Mouse (Mus musculus): ENCODE data around the gene Capn11. TPM values are rescaled to one million over a fixed set of nuclear protein-coding genes. Genes with fewer than 3 reads are reported as not detected.

Gene Capn11
- polyA plus RNA-seq, 1 experiment from 2014 or later, result not detected

DNA sequence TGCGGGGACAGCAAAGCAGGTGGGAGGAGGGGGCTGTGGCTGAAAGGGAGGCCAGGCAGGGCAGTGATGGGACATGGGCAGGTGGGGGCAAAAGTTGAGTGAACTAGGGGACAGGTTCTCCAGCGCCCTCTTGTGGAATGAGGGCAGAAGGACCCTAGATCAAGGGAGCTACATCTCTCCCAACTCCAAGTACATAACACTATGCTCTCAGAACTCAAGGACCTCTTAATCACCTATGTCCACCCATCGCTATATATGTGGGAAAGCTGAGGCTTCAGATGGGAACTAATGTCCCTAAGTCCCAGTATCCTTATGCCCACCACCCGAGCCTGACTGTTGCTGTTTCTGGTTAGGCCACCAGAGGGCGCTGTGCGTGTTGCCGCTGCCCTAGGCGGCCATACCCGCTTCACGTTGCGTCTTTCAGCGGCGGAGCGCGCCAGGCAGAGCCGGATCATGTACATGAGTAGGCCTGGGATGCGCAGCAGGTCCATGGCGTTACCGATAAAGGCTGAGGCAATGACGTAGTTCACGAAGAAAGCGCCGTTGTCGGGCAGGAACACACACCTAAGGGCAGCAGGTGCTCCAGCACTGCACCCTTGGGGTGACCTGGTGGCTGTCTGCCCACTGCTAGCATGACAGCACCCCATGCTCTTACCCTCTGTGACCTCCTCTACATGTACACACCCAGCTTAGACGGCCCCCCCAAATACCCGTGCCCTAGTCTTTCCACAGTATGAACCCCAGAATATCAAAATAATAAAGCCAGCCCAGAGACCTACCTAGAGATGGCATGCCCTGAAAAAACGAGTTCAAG, 4.2 kb upstream of the Capn11 start:
- peak overlapping the region; percentile 23; the same call in 1 of the 2 replicates for H3K4me2 ChIP-seq (ENCODE audit: low read depth, low read length)
- DNase-seq (peak; percentile 85), ATAC-seq (peak; percentile 67)
- TF ChIP-seq EP300 (IDR thresholded peaks at IDR 0.05; ENCODE audit: low read depth) (no peak), CTCF (IDR thresholded peaks at IDR 0.05; ENCODE audit: low read depth) (peak; percentile 97)
- no peak overlapping the region for H3K9ac ChIP-seq (replicated peaks)
- H3K27me3 ChIP-seq (ENCODE audit: insufficient read depth, low read length), result no peaks in the 10 kb centered on the region
- H3K27ac ChIP-seq (ENCODE audit: low read depth), result no peak overlapping the region
- H3K4me3 ChIP-seq (ENCODE audit: low read depth, low read length), result no peak overlapping the region
- H3K4me1 ChIP-seq (ENCODE audit: insufficient read depth), result no peaks in the 10 kb centered on the region
- WGBS (ENCODE audit: insufficient replicate concordance), result 28% methylated on average over 27 of the region's 27 CpGs
- H3K36me3 ChIP-seq (replicated peaks; ENCODE audit: insufficient read depth, low read length), result 0 out of 2 replicates have a peak, but pooled peaks cover 5% of the 10 kb centered on the region
- no peaks in the 10 kb centered on the region for H3K9me3 ChIP-seq (ENCODE audit: low read length)

DNA sequence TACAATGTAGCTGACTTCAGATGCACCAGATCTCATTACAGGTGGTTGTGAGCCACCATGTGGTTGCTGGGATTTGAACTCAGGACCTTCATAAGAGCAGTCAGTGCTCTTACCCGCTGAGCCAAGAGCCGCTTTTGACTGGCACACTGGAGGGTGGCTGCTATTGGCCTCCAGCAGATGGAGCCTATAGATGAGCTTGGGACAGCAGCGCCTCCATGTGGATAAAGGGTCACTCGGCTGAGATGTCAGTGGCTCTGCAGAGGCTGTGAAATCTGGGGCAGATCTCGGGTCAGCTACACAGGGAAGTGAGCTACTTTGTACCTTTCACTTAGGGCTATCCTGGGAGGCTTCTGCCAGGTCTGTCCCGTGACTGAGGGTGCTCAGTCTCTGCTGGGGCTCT, 3.3 kb downstream of the Capn11 start:
- Histone ChIP-seq H3K4me1 (ENCODE audit: insufficient read depth) (no peaks in the 10 kb centered on the region), H3K36me3 (replicated peaks; ENCODE audit: insufficient read depth, low read length) (no peaks in the 10 kb centered on the region), H3K27ac (ENCODE audit: low read depth) (no peak overlapping the region), H3K9me3 (ENCODE audit: low read length) (no peaks in the 10 kb centered on the region), H3K9ac (replicated peaks) (no peak overlapping the region), H3K4me2 (ENCODE audit: low read depth, low read length) (no peak overlapping the region), H3K27me3 (ENCODE audit: insufficient read depth, low read length) (no peaks in the 10 kb centered on the region), H3K4me3 (ENCODE audit: low read depth, low read length) (no peak overlapping the region)
- DNase-seq, result peak; percentile 52
- WGBS (ENCODE audit: insufficient replicate concordance), result 21% methylated on average over 6 of the region's 6 CpGs
- TF ChIP-seq EP300 (IDR thresholded peaks at IDR 0.05; ENCODE audit: low read depth) (no peak), CTCF (IDR thresholded peaks at IDR 0.05; ENCODE audit: low read depth) (peak; percentile 69)
- peak; percentile 48; the same call in 1 of the 2 replicates for ATAC-seq

DNA sequence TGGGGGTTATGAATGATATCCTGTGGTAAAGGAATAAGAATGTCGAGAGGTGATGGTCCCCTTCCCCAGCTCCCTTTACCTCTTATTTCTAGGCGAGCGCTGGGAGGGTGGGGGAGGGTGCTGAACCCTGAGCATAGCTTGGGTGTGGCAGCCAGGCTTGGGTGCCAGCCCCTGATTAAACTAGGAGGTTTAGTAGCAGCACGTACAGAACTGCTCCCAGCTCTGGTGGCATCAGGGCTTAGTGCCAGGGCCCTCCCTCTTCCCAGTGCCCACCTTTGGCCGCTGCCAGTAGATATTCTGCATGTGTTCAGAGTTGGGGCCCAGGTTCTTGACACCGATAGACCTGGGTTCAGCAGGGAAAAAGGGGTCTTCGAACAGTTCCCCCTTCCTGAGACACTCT, 5.9 kb downstream of the Capn11 start:
- no peaks in the 10 kb centered on the region for H3K4me1 ChIP-seq (ENCODE audit: insufficient read depth)
- ATAC-seq (peak; percentile 82), DNase-seq (no peak)
- WGBS (ENCODE audit: insufficient replicate concordance), result 59% methylated on average over 7 of the region's 7 CpGs
- no peaks in the 10 kb centered on the region for H3K36me3 ChIP-seq (replicated peaks; ENCODE audit: insufficient read depth, low read length)
- no peak overlapping the region for H3K27ac ChIP-seq (ENCODE audit: low read depth)
- TF ChIP-seq CTCF (IDR thresholded peaks at IDR 0.05; ENCODE audit: low read depth), result no peak
- TF ChIP-seq EP300 (IDR thresholded peaks at IDR 0.05; ENCODE audit: low read depth), result no peak
- H3K27me3 ChIP-seq (ENCODE audit: insufficient read depth, low read length), result no peaks in the 10 kb centered on the region
- peak overlapping the region; percentile 2; the same call in 1 of the 2 replicates for H3K4me2 ChIP-seq (ENCODE audit: low read depth, low read length)
- no peak overlapping the region for H3K9ac ChIP-seq (replicated peaks)
- no peak overlapping the region for H3K4me3 ChIP-seq (ENCODE audit: low read depth, low read length)
- H3K9me3 ChIP-seq (ENCODE audit: low read length), result no peaks in the 10 kb centered on the region

DNA sequence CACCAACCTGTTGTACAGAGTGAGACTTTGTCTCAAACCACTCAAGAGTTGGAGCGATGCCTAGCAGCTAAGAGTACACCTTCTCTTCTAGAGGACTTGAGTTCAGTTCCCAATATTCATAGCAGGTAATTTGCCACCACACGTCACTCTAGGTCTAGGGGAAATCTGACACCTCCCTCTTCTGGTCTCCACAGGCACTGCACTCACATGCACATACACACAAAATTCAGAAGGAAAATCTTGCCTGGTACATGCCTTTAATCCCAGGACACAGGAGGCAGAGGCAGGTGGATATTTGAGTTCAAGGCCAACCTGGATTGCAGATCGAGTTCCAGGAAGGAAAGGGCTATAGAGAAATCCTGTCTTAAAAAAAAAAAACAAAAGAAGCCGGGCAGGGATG, 14.9 kb downstream of the Capn11 start:
- H3K9me3 ChIP-seq (ENCODE audit: low read length), result peaks cover 2% of the 10 kb centered on the region; the same call in 1 of the 2 replicates
- H3K4me1 ChIP-seq (ENCODE audit: insufficient read depth), result no peaks in the 10 kb centered on the region
- 83% methylated on average over 4 of the region's 4 CpGs for WGBS (ENCODE audit: insufficient replicate concordance)
- H3K36me3 ChIP-seq (replicated peaks; ENCODE audit: insufficient read depth, low read length), result no peaks in the 10 kb centered on the region
- H3K4me2 ChIP-seq (ENCODE audit: low read depth, low read length), result no peak overlapping the region
- DNase-seq (no peak), ATAC-seq (no peak)
- H3K27ac ChIP-seq (ENCODE audit: low read depth), result no peak overlapping the region
- H3K9ac ChIP-seq (replicated peaks), result no peak overlapping the region
- no peak overlapping the region for H3K4me3 ChIP-seq (ENCODE audit: low read depth, low read length)
- no peaks in the 10 kb centered on the region for H3K27me3 ChIP-seq (ENCODE audit: insufficient read depth, low read length)
- TF ChIP-seq EP300 (IDR thresholded peaks at IDR 0.05; ENCODE audit: low read depth) (no peak), CTCF (IDR thresholded peaks at IDR 0.05; ENCODE audit: low read depth) (peak; percentile 21; the same call in 1 of the 2 replicates)

DNA sequence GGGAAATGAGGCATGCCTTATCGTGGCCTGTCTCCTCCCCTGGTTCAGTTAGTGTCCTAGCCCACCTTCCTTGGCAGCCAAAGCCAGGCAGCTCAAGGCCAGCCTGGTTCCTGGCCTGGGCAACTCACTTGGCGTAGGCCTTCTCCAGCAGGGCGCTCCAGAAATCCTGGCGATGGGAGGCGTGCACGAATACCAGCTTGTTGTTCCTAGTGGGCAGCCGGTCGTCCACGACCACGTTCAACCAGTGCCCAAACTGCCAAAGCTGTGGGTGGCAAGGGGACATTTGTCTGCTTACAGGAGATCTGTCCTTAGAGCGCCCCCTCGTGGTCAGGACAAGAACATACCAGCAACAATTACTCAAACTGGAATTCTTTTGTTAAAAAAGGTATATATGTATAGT, 16.4 kb downstream of the Capn11 start:
- peak; percentile 85 for DNase-seq
- no peaks in the 10 kb centered on the region for H3K36me3 ChIP-seq (replicated peaks; ENCODE audit: insufficient read depth, low read length)
- H3K9me3 ChIP-seq (ENCODE audit: low read length), result peaks cover 2% of the 10 kb centered on the region; the same call in 1 of the 2 replicates
- H3K27me3 ChIP-seq (ENCODE audit: insufficient read depth, low read length), result no peaks in the 10 kb centered on the region
- no peak for ATAC-seq
- H3K9ac ChIP-seq (replicated peaks), result no peak overlapping the region
- H3K27ac ChIP-seq (ENCODE audit: low read depth), result no peak overlapping the region
- TF ChIP-seq CTCF (IDR thresholded peaks at IDR 0.05; ENCODE audit: low read depth), result peak; percentile 92
- no peak for TF ChIP-seq EP300 (IDR thresholded peaks at IDR 0.05; ENCODE audit: low read depth)
- no peak overlapping the region for H3K4me3 ChIP-seq (ENCODE audit: low read depth, low read length)
- H3K4me2 ChIP-seq (ENCODE audit: low read depth, low read length), result no peak overlapping the region
- H3K4me1 ChIP-seq (ENCODE audit: insufficient read depth), result no peaks in the 10 kb centered on the region
- 18% methylated on average over 12 of the region's 12 CpGs for WGBS (ENCODE audit: insufficient replicate concordance)

DNA sequence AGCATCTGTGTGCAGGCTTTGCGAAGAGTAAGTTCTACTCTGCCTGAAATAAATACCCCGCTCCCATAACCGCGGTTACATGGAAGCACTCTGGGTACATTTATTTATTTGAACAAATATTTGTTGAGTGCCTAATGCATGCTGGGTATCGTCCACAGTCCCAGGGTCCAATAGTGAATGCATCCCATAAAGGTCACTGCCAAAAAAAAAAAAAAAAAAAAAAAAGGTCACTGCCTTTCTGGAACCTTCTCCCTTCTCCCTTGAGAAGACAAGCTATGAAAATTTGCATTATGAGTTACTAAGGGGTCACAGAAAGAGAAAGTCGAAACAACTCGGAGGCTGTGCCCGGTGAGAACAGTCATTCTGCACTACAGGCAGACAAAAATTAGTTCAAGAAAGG, 17.1 kb downstream of the Capn11 start:
- DNase-seq (no peak), ATAC-seq (peak; percentile 44; the same call in 1 of the 2 replicates)
- no peak overlapping the region for H3K4me3 ChIP-seq (ENCODE audit: low read depth, low read length)
- H3K9ac ChIP-seq (replicated peaks), result no peak overlapping the region
- no peaks in the 10 kb centered on the region for H3K36me3 ChIP-seq (replicated peaks; ENCODE audit: insufficient read depth, low read length)
- no peak overlapping the region for H3K27ac ChIP-seq (ENCODE audit: low read depth)
- no peak for TF ChIP-seq EP300 (IDR thresholded peaks at IDR 0.05; ENCODE audit: low read depth)
- no peak for TF ChIP-seq CTCF (IDR thresholded peaks at IDR 0.05; ENCODE audit: low read depth)
- H3K4me1 ChIP-seq (ENCODE audit: insufficient read depth), result no peaks in the 10 kb centered on the region
- no peaks in the 10 kb centered on the region for H3K27me3 ChIP-seq (ENCODE audit: insufficient read depth, low read length)
- H3K9me3 ChIP-seq (ENCODE audit: low read length), result peaks cover 2% of the 10 kb centered on the region; the same call in 1 of the 2 replicates
- H3K4me2 ChIP-seq (ENCODE audit: low read depth, low read length), result no peak overlapping the region
- WGBS (ENCODE audit: insufficient replicate concordance), result 74% methylated on average over 8 of the region's 8 CpGs

All from liver, postnatal 0 days (tissue).